Mouse (Mus musculus): ENCODE measurements around the gene Kpna6. TPM values are rescaled to one million over a fixed set of nuclear protein-coding genes. Genes with fewer than 3 reads are reported as not detected.
"Not testable (repeated sequence)": the region's sequence is repeated elsewhere in the genome, so short reads cannot be mapped to it uniquely, and the experiment has no call there.

Gene Kpna6
- polyA plus RNA-seq (2016; fragmentation: Nextera tagmentation; extraction: Ambion mirVana) = 14.4 and 15.3 TPM in 2 replicates

- Histone ChIP-seq H3K9me3 (no peaks in the 10 kb centered on the region), H3K27me3 (no peaks in the 10 kb centered on the region), H3K36me3 (peaks cover 26% of the 10 kb centered on the region), H3K4me1 (peaks cover 14% of the 10 kb centered on the region), H3K4me2 (replicated peaks) (peak within 1 kb of the TSS; percentile 87), H3K9ac (peak within 1 kb of the TSS; percentile 99), H3K27ac (peak within 1 kb of the TSS; percentile 95), H3K4me3 (peak within 1 kb of the TSS; percentile 99)
- peak; percentile 83 for ATAC-seq (ENCODE audit: insufficient number of reproducible peaks, insufficient read depth, low FRiP score, low TSS enrichment)
- WGBS = under 1% methylated on average over 65 of the region's 65 CpGs
Observed at GRCm38 (mm10) chr4:129672083-129672877, at the start of gene Kpna6. Gene Kpna6, minus strand, starts transcription at chr4:129672767.

DNA sequence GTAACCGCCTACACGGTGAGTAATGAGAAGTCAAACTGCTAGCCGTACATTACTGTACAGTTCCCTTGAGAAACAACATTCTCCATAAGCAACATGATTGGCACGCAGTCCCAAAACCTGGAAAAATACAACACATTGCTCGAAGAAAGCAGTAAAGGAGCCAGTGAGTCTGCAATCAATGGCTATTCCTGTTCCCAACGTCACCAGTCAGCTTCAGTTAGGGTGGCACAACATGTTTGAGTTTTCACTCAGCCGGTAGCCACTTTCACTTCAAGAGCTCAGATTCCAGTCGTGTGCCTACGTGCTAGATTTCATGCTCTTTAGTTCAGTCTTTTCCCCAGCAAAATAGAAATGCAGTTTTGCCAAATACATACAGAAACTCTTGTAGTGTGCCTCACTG, 43.7 kb upstream of the Kpna6 start:
- H3K4me2 ChIP-seq (replicated peaks) = no peak overlapping the region
- no peaks in the 10 kb centered on the region for H3K4me1 ChIP-seq
- H3K27me3 ChIP-seq = no peaks in the 10 kb centered on the region
- H3K4me3 ChIP-seq = no peak overlapping the region
- H3K9me3 ChIP-seq = no peaks in the 10 kb centered on the region
- H3K36me3 ChIP-seq = peaks cover 82% of the 10 kb centered on the region
- no peak overlapping the region for H3K27ac ChIP-seq
- H3K9ac ChIP-seq = no peak overlapping the region
- 91% methylated on average over 9 of the region's 9 CpGs for WGBS
- no peak for ATAC-seq (ENCODE audit: insufficient number of reproducible peaks, insufficient read depth, low FRiP score, low TSS enrichment)

GRCm38 (mm10) chr4:129709486-129710129, 37.0 kb upstream of the Kpna6 start:
- WGBS = 87% methylated on average over 8 of the region's 8 CpGs
- no peak overlapping the region for H3K4me3 ChIP-seq
- no peaks in the 10 kb centered on the region for H3K9me3 ChIP-seq
- H3K36me3 ChIP-seq = peaks cover 89% of the 10 kb centered on the region
- no peaks in the 10 kb centered on the region for H3K4me1 ChIP-seq
- H3K27me3 ChIP-seq = no peaks in the 10 kb centered on the region
- H3K9ac ChIP-seq = no peak overlapping the region
- no peak overlapping the region for H3K4me2 ChIP-seq (replicated peaks)
- ATAC-seq (ENCODE audit: insufficient number of reproducible peaks, insufficient read depth, low FRiP score, low TSS enrichment) = no peak
- peak overlapping the region; percentile 64; the same call in 1 of the 2 replicates for H3K27ac ChIP-seq

DNA sequence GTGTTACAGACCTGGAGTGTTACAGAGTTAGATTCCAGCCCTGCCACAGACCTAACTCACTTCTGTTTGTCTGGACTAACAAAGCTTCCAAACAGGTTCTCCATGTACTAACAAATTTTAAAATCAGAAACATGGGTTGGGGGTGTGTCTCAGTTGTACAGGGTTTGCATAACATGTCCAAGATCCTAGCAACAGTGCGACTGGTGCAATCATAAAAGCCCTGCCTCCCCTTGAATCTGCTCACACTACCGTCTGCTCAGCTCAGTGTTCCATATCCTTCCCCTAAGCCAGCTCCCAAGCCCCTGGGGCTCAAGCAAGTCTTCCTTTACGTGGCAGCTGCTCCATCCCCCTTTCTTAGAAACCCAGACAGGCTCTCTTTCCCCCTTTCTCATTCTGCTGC, 34.2 kb upstream of the Kpna6 start:
- Histone ChIP-seq H3K27ac (no peak overlapping the region), H3K4me1 (peaks cover 15% of the 10 kb centered on the region), H3K4me3 (no peak overlapping the region), H3K4me2 (replicated peaks) (no peak overlapping the region), H3K27me3 (no peaks in the 10 kb centered on the region), H3K9ac (no peak overlapping the region), H3K9me3 (no peaks in the 10 kb centered on the region), H3K36me3 (peaks cover 84% of the 10 kb centered on the region)
- ATAC-seq (ENCODE audit: insufficient number of reproducible peaks, insufficient read depth, low FRiP score, low TSS enrichment) = no peak
- 67% methylated on average over 3 of the region's 3 CpGs for WGBS

DNA sequence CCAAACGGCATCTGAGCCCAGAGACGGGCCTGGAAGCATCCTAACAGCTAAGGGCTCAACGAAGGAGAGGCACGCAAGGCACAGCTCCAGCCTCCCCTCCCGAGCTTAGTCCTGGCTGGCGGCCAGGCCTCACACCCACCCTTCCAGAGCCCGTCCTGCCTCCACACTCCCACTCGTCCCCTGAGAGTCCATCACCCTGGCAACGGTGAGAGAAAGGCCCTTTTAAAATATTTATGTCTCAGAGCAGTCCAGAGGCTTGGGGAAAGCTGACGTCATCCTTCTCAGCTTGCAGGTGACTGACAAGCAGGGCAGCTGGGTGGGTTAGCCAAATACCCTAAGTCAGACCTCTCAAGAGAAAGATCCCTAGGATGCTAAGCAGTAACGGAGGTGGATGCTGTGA, 29.9 kb upstream of the Kpna6 start:
- H3K27me3 ChIP-seq = no peaks in the 10 kb centered on the region
- H3K4me2 ChIP-seq (replicated peaks) = peak overlapping the region; percentile 2; the same call in 1 of the 2 replicates
- WGBS = 25% methylated on average over 11 of the region's 11 CpGs
- peaks cover 34% of the 10 kb centered on the region for H3K4me1 ChIP-seq
- peaks cover 44% of the 10 kb centered on the region for H3K36me3 ChIP-seq
- H3K9me3 ChIP-seq = no peaks in the 10 kb centered on the region
- ATAC-seq (ENCODE audit: insufficient number of reproducible peaks, insufficient read depth, low FRiP score, low TSS enrichment) = peak; percentile 87
- no peak overlapping the region for H3K9ac ChIP-seq
- H3K27ac ChIP-seq = peak overlapping the region; percentile 84
- no peak overlapping the region for H3K4me3 ChIP-seq

DNA sequence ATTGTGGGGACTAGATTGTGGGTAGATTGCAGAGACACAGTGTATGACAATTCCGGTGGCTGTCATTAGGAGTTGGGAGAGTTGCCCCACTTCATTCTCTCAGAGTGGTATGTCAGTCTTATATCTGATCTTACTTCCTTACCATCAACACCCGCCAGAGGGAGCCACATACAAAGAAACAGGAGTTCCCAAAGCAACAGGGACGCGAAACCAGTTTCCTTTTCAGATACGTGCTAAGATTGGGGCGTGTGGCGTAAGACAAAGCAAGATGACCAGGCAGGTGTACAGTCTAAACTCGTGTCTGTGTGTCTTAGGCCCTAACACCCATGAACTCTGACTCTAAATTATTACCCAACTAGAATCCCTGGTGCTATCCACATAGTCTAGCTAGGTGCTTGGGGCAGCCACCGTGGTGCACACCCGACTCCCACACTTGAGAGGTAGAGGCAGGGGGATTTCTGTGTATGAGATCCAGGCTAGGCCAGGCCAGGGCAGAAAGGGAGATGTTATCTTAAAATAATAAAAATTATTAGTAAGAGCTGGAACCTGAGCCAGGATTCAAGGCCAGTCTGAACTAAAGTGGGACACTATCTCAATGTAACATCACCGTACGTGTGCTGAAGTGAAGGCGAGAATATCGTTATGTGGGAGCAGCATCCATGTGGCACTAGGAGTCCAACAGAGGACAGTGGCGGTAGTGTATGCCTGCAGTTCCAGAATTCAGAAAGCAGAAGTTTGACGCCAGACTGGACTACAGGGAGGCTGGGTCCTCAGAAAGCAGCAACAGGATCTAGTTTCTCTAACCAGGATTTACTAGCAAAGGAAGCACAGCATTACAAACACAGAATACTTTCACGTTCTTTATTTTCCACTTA, 29.2 kb upstream of the Kpna6 start:
- H3K9me3 ChIP-seq = no peaks in the 10 kb centered on the region
- ATAC-seq (ENCODE audit: insufficient number of reproducible peaks, insufficient read depth, low FRiP score, low TSS enrichment) = no peak
- H3K9ac ChIP-seq = no peak overlapping the region
- H3K4me3 ChIP-seq = no peak overlapping the region
- peak overlapping the region; percentile 84 for H3K27ac ChIP-seq
- H3K27me3 ChIP-seq = no peaks in the 10 kb centered on the region
- H3K36me3 ChIP-seq = peaks cover 42% of the 10 kb centered on the region
- H3K4me2 ChIP-seq (replicated peaks) = peak overlapping the region; percentile 2; the same call in 1 of the 2 replicates
- WGBS = 54% methylated on average over 17 of the region's 17 CpGs
- peaks cover 34% of the 10 kb centered on the region for H3K4me1 ChIP-seq

GRCm38 (mm10) chr4:129700661-129701060, 28.1 kb upstream of the Kpna6 start:
- Histone ChIP-seq H3K4me1 (peaks cover 36% of the 10 kb centered on the region), H3K36me3 (peaks cover 31% of the 10 kb centered on the region)
- H3K4me3 ChIP-seq; H3K9ac ChIP-seq; H3K27me3 ChIP-seq; H3K27ac ChIP-seq; H3K9me3 ChIP-seq; H3K4me2 ChIP-seq (replicated peaks); ATAC-seq (ENCODE audit: insufficient number of reproducible peaks, insufficient read depth, low FRiP score, low TSS enrichment): not testable (repeated sequence)
- 92% methylated on average over 6 of the region's 6 CpGs for WGBS

DNA sequence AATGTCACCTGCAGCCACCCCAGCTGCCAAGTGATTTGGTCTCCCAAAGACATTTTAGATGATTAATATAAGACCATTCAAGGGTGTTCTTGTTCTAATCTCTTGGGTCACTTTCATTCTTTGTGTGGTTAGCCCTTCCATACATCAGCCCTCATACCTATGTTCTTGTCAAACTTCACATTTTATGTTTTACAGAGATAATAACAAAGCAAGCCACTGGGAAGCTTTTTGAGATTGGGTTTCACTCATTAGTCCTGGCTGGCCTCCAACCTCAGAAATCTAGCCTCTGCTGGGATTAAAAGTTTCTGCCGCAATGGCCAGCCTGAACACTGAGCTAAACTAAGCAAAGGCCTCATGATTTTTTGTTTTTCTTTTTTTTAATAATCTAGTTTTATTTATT, 27.6 kb upstream of the Kpna6 start:
- Histone ChIP-seq H3K27ac (0 out of 2 replicates have a peak overlapping the region, but pooled peaks have one; percentile 48), H3K36me3 (peaks cover 27% of the 10 kb centered on the region), H3K4me3 (no peak overlapping the region), H3K9me3 (no peaks in the 10 kb centered on the region), H3K27me3 (no peaks in the 10 kb centered on the region), H3K4me2 (replicated peaks) (no peak overlapping the region), H3K9ac (no peak overlapping the region), H3K4me1 (peaks cover 40% of the 10 kb centered on the region)
- WGBS = 61% methylated on average over 1 of the region's 1 CpGs
- no peak for ATAC-seq (ENCODE audit: insufficient number of reproducible peaks, insufficient read depth, low FRiP score, low TSS enrichment)

DNA sequence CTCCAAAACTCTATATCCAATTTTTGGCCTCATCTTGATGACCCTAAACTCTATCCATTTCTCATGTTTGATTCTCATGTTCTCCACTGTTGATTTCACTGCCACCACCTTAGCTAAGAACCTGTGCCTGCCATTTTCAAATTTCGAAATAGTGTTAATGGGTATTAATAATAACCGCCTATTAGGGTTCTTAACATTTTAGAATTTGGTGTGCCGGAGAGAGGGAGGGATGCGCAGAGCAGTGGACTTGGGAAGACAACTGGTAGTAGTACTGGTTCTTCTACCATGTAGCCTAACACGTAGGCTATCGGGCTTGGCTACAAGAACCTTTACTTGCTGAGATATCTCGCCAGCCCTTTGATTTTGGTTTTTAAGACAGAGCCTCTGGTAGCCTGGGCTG, 24.6 kb upstream of the Kpna6 start:
- 84% methylated on average over 7 of the region's 7 CpGs for WGBS
- H3K4me3 ChIP-seq = peak overlapping the region; percentile 63
- H3K9ac ChIP-seq = peak overlapping the region; percentile 74; the same call in 1 of the 2 replicates
- H3K27ac ChIP-seq = peak overlapping the region; percentile 93
- no peaks in the 10 kb centered on the region for H3K9me3 ChIP-seq
- peaks cover 29% of the 10 kb centered on the region for H3K4me1 ChIP-seq
- peak overlapping the region; percentile 59 for H3K4me2 ChIP-seq (replicated peaks)
- no peak for ATAC-seq (ENCODE audit: insufficient number of reproducible peaks, insufficient read depth, low FRiP score, low TSS enrichment)
- peaks cover 29% of the 10 kb centered on the region for H3K36me3 ChIP-seq
- no peaks in the 10 kb centered on the region for H3K27me3 ChIP-seq

GRCm38 (mm10) chr4:129696158-129696985, 23.8 kb upstream of the Kpna6 start, which contains the start of gene Tmem39b:
Gene Tmem39b, minus strand, starts transcription at chr4:129696838.
- ATAC-seq (ENCODE audit: insufficient number of reproducible peaks, insufficient read depth, low FRiP score, low TSS enrichment) = peak; percentile 85
- H3K27me3 ChIP-seq = no peaks in the 10 kb centered on the region
- H3K9me3 ChIP-seq = no peaks in the 10 kb centered on the region
- peak within 1 kb of the TSS; percentile 63 for H3K4me3 ChIP-seq
- peak within 1 kb of the TSS; percentile 74 for H3K9ac ChIP-seq
- peaks cover 30% of the 10 kb centered on the region for H3K36me3 ChIP-seq
- under 1% methylated on average over 57 of the region's 57 CpGs for WGBS
- peak within 1 kb of the TSS; percentile 59 for H3K4me2 ChIP-seq (replicated peaks)
- peaks cover 22% of the 10 kb centered on the region for H3K4me1 ChIP-seq
- peak within 1 kb of the TSS; percentile 93 for H3K27ac ChIP-seq

DNA sequence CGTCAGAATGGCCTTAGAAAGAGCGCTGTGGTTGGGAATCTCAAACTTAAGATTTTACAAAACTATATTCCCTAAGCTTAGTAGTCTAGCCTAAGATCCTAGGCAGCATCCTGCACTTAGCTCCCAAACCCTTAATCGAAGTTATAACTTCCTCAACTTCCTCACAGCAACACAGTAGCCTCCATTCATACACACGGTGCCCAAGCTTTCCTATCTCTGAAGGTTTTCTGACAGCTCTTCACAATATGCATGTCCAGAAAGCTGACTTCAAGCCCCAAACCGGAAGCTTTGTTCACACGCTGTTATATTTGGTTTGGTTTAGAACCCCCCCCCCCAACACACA, 23.2 kb upstream of the Kpna6 start:
- no peak overlapping the region for H3K27ac ChIP-seq
- no peak for ATAC-seq (ENCODE audit: insufficient number of reproducible peaks, insufficient read depth, low FRiP score, low TSS enrichment)

More for the DNA sequence above, 23.2 kb upstream of the Kpna6 start:
- Histone ChIP-seq H3K27me3 (no peaks in the 10 kb centered on the region), H3K9ac (peak overlapping the region; percentile 74), H3K4me2 (replicated peaks) (peak overlapping the region; percentile 59), H3K4me1 (peaks cover 22% of the 10 kb centered on the region), H3K4me3 (peak overlapping the region; percentile 63), H3K9me3 (no peaks in the 10 kb centered on the region), H3K36me3 (peaks cover 36% of the 10 kb centered on the region)
- WGBS = 24% methylated on average over 6 of the region's 6 CpGs

Measured in embryonic facial prominence, embryonic 12.5 days (tissue).